In genomic region chr1:94502066-94502861, GRCm38 (mm10) we compare ENCODE assay signal across 20 mouse cellular contexts.
DNase-seq lines count a peak whose midpoint lies in the region; ATAC-seq and TF ChIP-seq lines count a peak whose summit lies in the region.
"Had no signal": no experiment of that assay in that cellular context is flagged by ENCODE, and none has a peak within 500 bp of the region (broad histone marks: within the 10 kb centered on the region; RNA-seq: fewer than 3 reads in every experiment).

No protein-coding gene starts in this region.

- no peaks in the 10 kb centered on the region for H3K27me3 ChIP-seq in forebrain, embryonic 13.5 days
- no peaks in the 10 kb centered on the region for H3K27me3 ChIP-seq in forebrain, embryonic 10.5 days (ENCODE audit: poor library complexity, severe bottlenecking)
- H3K27me3 ChIP-seq in midbrain, postnatal 0 days (ENCODE audit: insufficient read depth, low read length), result no peaks in the 10 kb centered on the region
- no peaks in the 10 kb centered on the region for H3K27me3 ChIP-seq in midbrain, embryonic 11.5 days (ENCODE audit: control insufficient read depth, insufficient read depth, low read length)
- no peaks in the 10 kb centered on the region for H3K27me3 ChIP-seq in forebrain, embryonic 16.5 days (replicated peaks; ENCODE audit: control insufficient read depth, insufficient read depth, low read length)
- no peaks in the 10 kb centered on the region for H3K27me3 ChIP-seq in neural tube, embryonic 14.5 days (ENCODE audit: control insufficient read depth, insufficient read depth, low read length)
- H3K27me3 ChIP-seq: limb, embryonic 15.5 days had no signal

- peak overlapping the region; percentile 57 for H3K27ac ChIP-seq in forebrain, embryonic 13.5 days
- no peak overlapping the region for H3K27ac ChIP-seq in forebrain, embryonic 10.5 days
- H3K27ac ChIP-seq in midbrain, postnatal 0 days (ENCODE audit: low read depth, low read length), result no peak overlapping the region
- no peak overlapping the region for H3K27ac ChIP-seq in midbrain, embryonic 11.5 days (ENCODE audit: low read depth, low read length)
- H3K27ac ChIP-seq in forebrain, embryonic 16.5 days (ENCODE audit: low read length), result peak overlapping the region; percentile 55
- no peak overlapping the region for H3K27ac ChIP-seq in neural tube, embryonic 14.5 days (ENCODE audit: low read depth, low read length)
- H3K27ac ChIP-seq: left cerebral cortex, adult 2 months; limb, embryonic 15.5 days; liver, embryonic 14.5 days; macrophage had no signal

- peaks cover 18% of the 10 kb centered on the region for H3K4me1 ChIP-seq in forebrain, embryonic 13.5 days
- no peaks in the 10 kb centered on the region for H3K4me1 ChIP-seq in forebrain, embryonic 10.5 days
- H3K4me1 ChIP-seq in midbrain, postnatal 0 days (ENCODE audit: insufficient read depth, low read length), result no peaks in the 10 kb centered on the region
- no peaks in the 10 kb centered on the region for H3K4me1 ChIP-seq in midbrain, embryonic 11.5 days (ENCODE audit: control insufficient read depth, insufficient read depth, low read length)
- peaks cover 10% of the 10 kb centered on the region for H3K4me1 ChIP-seq in forebrain, embryonic 16.5 days (replicated peaks; ENCODE audit: control insufficient read depth, insufficient read depth, low read length)
- H3K4me1 ChIP-seq in neural tube, embryonic 14.5 days (ENCODE audit: control insufficient read depth, insufficient read depth, low read length), result no peaks in the 10 kb centered on the region
- H3K4me1 ChIP-seq: limb, embryonic 15.5 days had no signal

- WGBS in forebrain, embryonic 13.5 days, result 42% methylated on average over 6 of the region's 6 CpGs
- WGBS in forebrain, embryonic 10.5 days, result 82% methylated on average over 6 of the region's 6 CpGs
- WGBS in midbrain, postnatal 0 days, result 59% methylated on average over 6 of the region's 6 CpGs
- WGBS in midbrain, embryonic 11.5 days, result 84% methylated on average over 6 of the region's 6 CpGs
- WGBS in forebrain, embryonic 16.5 days, result 26% methylated on average over 6 of the region's 6 CpGs
- WGBS in neural tube, embryonic 14.5 days, result 54% methylated on average over 6 of the region's 6 CpGs

- peak; percentile 43; the same call in 1 of the 2 replicates for ATAC-seq in forebrain, embryonic 13.5 days
- ATAC-seq in midbrain, postnatal 0 days (ENCODE audit: low FRiP score), result no peak
- ATAC-seq in midbrain, embryonic 11.5 days (ENCODE audit: low FRiP score), result no peak
- ATAC-seq in forebrain, embryonic 16.5 days, result peak; percentile 43
- ATAC-seq in neural tube, embryonic 14.5 days (ENCODE audit: low read depth), result peak; percentile 53; the same call in 1 of the 2 replicates
- ATAC-seq: CD4-positive, CD25-positive, alpha-beta regulatory T cell, adult 4 months had no signal

- TF ChIP-seq CTCF in midbrain, postnatal 0 days (IDR thresholded peaks at IDR 0.05), result no peak

- no peak overlapping the region for H3K4me3 ChIP-seq in forebrain, embryonic 13.5 days
- no peak overlapping the region for H3K4me3 ChIP-seq in forebrain, embryonic 10.5 days
- no peak overlapping the region for H3K4me3 ChIP-seq in midbrain, postnatal 0 days (ENCODE audit: low read depth, low read length)
- no peak overlapping the region for H3K4me3 ChIP-seq in midbrain, embryonic 11.5 days (ENCODE audit: low read depth, low read length)
- no peak overlapping the region for H3K4me3 ChIP-seq in forebrain, embryonic 16.5 days (replicated peaks; ENCODE audit: low read length)
- no peak overlapping the region for H3K4me3 ChIP-seq in neural tube, embryonic 14.5 days (ENCODE audit: low read depth, low read length)
- H3K4me3 ChIP-seq: left cerebral cortex, adult 2 months; limb, embryonic 15.5 days had no signal

- no peak for DNase-seq in forebrain, embryonic 10.5 days (ENCODE audit: extremely low spot score, low spot score)
- peak; percentile 13 for DNase-seq in midbrain, postnatal 0 days (ENCODE audit: low spot score)
- no peak for DNase-seq in midbrain, embryonic 11.5 days (ENCODE audit: low spot score, missing footprints)
- DNase-seq in gastrocnemius, postnatal 14 days, result no peak
- DNase-seq in thymus, postnatal 14 days, result no peak
- DNase-seq: adrenal gland, postnatal 36 days; cerebellum, adult 2 months; heart, postnatal 36 days; kidney, adult 2 months; kidney, postnatal 10 days; thymus, adult 18-20 months; thymus, postnatal 4 days had no signal

- no peaks in the 10 kb centered on the region for H3K36me3 ChIP-seq in forebrain, embryonic 13.5 days (ENCODE audit: poor library complexity, severe bottlenecking)
- H3K36me3 ChIP-seq in forebrain, embryonic 10.5 days (replicated peaks), result no peaks in the 10 kb centered on the region
- H3K36me3 ChIP-seq in midbrain, postnatal 0 days (ENCODE audit: insufficient read depth, low read length), result no peaks in the 10 kb centered on the region
- no peaks in the 10 kb centered on the region for H3K36me3 ChIP-seq in midbrain, embryonic 11.5 days (ENCODE audit: control insufficient read depth, insufficient read depth, low read length)
- H3K36me3 ChIP-seq in forebrain, embryonic 16.5 days (ENCODE audit: control insufficient read depth, insufficient read depth), result no peaks in the 10 kb centered on the region
- H3K36me3 ChIP-seq in neural tube, embryonic 14.5 days (ENCODE audit: control insufficient read depth, insufficient read depth, low read length), result no peaks in the 10 kb centered on the region
- H3K36me3 ChIP-seq: limb, embryonic 15.5 days had no signal

- intact Hi-C loops in gastrocnemius, postnatal 14 days (cut with DNase I; ENCODE audit: low total_unique reads), result no loop called here

- H3K9me3 ChIP-seq in forebrain, embryonic 13.5 days (replicated peaks), result no peaks in the 10 kb centered on the region
- no peaks in the 10 kb centered on the region for H3K9me3 ChIP-seq in forebrain, embryonic 10.5 days
- no peaks in the 10 kb centered on the region for H3K9me3 ChIP-seq in midbrain, postnatal 0 days (ENCODE audit: low read length)
- no peaks in the 10 kb centered on the region for H3K9me3 ChIP-seq in midbrain, embryonic 11.5 days (ENCODE audit: control insufficient read depth, low read length)
- no peaks in the 10 kb centered on the region for H3K9me3 ChIP-seq in forebrain, embryonic 16.5 days (ENCODE audit: control insufficient read depth, low read length)
- no peaks in the 10 kb centered on the region for H3K9me3 ChIP-seq in neural tube, embryonic 14.5 days (ENCODE audit: control insufficient read depth, low read length)
- H3K9me3 ChIP-seq: limb, embryonic 15.5 days had no signal

- H3K4me2 ChIP-seq in forebrain, embryonic 13.5 days, result no peak overlapping the region
- no peak overlapping the region for H3K4me2 ChIP-seq in midbrain, postnatal 0 days (ENCODE audit: low read depth, low read length, poor library complexity, severe bottlenecking)
- no peak overlapping the region for H3K4me2 ChIP-seq in midbrain, embryonic 11.5 days
- no peak overlapping the region for H3K4me2 ChIP-seq in forebrain, embryonic 16.5 days (ENCODE audit: low read length)
- no peak overlapping the region for H3K4me2 ChIP-seq in neural tube, embryonic 14.5 days (ENCODE audit: low read depth, low read length)
- H3K4me2 ChIP-seq: limb, embryonic 15.5 days had no signal

- H3K9ac ChIP-seq in forebrain, embryonic 13.5 days, result no peak overlapping the region
- H3K9ac ChIP-seq in midbrain, postnatal 0 days (replicated peaks; ENCODE audit: low read length, poor library complexity, severe bottlenecking), result no peak overlapping the region
- H3K9ac ChIP-seq in midbrain, embryonic 11.5 days (ENCODE audit: low read length), result no peak overlapping the region
- no peak overlapping the region for H3K9ac ChIP-seq in forebrain, embryonic 16.5 days (replicated peaks; ENCODE audit: low read depth, low read length)
- H3K9ac ChIP-seq in neural tube, embryonic 14.5 days (replicated peaks; ENCODE audit: low read depth, low read length), result no peak overlapping the region
- H3K9ac ChIP-seq: limb, embryonic 15.5 days; liver, embryonic 14.5 days had no signal

Comparison
In these comparisons a context has a peak if more than half of its experiments do, and no peak if none do; other contexts are left out.
1. H3K27ac ChIP-seq: peak in forebrain, embryonic 13.5 days (single experiment) and forebrain, embryonic 16.5 days (single experiment); none in forebrain, embryonic 10.5 days (single experiment), midbrain, postnatal 0 days (single experiment), midbrain, embryonic 11.5 days (single experiment) and neural tube, embryonic 14.5 days (single experiment).
2. ATAC-seq: peak in forebrain, embryonic 13.5 days (single experiment), forebrain, embryonic 16.5 days (single experiment) and neural tube, embryonic 14.5 days (single experiment); none in midbrain, postnatal 0 days (single experiment) and midbrain, embryonic 11.5 days (single experiment).